Mouse (Mus musculus): Measurements from ENCODE around the gene Tmem120b.

Gene Tmem120b

GRCm38 (mm10) chr5:123129170-123129757 lies 61.0 kb downstream of the Tmem120b start:
- DNase-seq = no peak

DNA sequence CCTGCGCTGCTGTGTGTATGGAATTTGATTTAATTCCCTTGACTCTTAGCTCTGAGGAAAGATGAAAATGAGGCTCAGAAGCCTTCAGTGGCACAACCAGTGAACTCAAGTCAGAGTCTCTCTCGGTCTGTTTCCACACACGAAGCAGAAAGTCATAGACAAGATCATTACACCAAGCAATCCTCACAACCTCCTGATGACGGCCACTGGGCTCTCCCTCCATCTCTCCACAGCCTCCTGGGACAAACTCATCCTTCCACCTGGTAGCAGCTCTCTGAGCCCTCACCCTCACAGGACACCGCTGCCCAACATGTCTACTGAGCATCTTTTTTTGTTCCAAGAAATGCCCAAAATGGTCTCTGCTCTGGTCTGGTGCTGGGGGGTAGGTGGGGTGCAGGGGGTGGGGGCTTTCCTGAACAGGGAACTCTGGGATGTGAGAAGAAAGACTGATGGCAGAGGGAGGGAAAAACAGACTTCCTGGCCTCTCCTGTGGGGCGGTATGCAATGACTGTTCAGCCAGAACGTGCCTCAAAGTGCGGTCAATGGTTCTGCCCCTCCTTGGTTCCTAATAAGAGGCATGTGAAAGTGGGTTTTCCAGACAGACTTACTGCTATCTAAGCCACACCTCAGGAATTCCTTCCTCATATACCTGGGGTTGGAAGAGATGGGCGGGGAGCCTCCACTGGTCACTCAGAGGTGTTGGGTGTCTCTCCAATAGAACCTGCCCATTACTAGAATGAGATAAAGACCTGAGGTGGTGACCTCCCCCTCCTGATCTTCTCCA lies 62.0 kb downstream of the Tmem120b start:
- DNase-seq = no peak

GRCm38 (mm10) chr5:123130814-123131148 lies 62.6 kb downstream of the Tmem120b start:
- DNase-seq = no peak

- DNase-seq = peak; percentile 90
Observed at GRCm38 (mm10) chr5:123132308-123133071, 64.3 kb downstream of the Tmem120b start, which contains the start of gene Rhof. Gene Rhof (minus strand): TSS chr5:123132692.

- DNase-seq = peak; percentile 93
Observed at GRCm38 (mm10) chr5:123133083-123133783, 65.0 kb downstream of the Tmem120b start.

GRCm38 (mm10) chr5:123133784-123134143 lies 65.5 kb downstream of the Tmem120b start:
- no peak for DNase-seq

GRCm38 (mm10) chr5:123134186-123134874 lies 66.1 kb downstream of the Tmem120b start:
- peak; percentile 80 for DNase-seq

GRCm38 (mm10) chr5:123134875-123135382 lies 66.7 kb downstream of the Tmem120b start:
- no peak for DNase-seq

GRCm38 (mm10) chr5:123135471-123136360 lies 67.5 kb downstream of the Tmem120b start:
- peak; percentile 83 for DNase-seq

DNA sequence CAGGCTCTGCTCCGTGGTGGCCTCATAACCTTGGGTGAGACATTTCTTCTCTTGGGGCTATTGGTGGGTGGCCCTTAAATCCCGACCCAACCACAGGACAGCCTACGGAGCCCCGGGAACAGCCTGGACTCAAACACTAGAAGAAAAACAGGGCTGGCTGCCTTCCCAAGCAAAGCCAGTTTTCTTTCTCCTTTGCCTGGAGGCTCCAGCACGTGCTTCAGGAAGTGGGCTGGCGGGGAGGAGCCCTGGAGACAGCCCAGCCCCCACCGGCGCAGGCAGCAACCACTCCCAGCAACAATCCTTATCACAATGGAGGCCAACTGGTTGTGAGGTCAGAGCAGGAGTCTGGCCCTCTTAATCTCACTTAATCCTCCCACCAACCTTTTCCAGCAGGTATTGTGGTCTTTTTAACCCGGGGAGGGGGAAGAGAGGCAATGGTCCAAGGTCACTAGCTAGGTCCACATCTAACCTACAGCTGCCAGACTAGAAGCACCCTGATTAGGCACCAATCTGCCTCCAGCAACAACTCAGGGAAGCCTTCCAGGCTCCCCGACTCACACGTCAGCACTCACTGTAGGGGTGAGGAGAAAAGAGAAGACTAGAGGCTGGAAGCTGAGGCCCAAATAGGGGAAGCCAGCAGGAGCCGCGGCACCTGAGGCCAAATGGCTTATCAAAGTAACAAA lies 68.3 kb downstream of the Tmem120b start:
- peak; percentile 78 for DNase-seq

GRCm38 (mm10) chr5:123137044-123137909 lies 69.1 kb downstream of the Tmem120b start:
- no peak for DNase-seq

GRCm38 (mm10) chr5:123137910-123138229 lies 69.7 kb downstream of the Tmem120b start:
- DNase-seq = peak; percentile 80

- peak; percentile 76 for DNase-seq
Observed at GRCm38 (mm10) chr5:123138230-123138911, 70.2 kb downstream of the Tmem120b start.

DNA sequence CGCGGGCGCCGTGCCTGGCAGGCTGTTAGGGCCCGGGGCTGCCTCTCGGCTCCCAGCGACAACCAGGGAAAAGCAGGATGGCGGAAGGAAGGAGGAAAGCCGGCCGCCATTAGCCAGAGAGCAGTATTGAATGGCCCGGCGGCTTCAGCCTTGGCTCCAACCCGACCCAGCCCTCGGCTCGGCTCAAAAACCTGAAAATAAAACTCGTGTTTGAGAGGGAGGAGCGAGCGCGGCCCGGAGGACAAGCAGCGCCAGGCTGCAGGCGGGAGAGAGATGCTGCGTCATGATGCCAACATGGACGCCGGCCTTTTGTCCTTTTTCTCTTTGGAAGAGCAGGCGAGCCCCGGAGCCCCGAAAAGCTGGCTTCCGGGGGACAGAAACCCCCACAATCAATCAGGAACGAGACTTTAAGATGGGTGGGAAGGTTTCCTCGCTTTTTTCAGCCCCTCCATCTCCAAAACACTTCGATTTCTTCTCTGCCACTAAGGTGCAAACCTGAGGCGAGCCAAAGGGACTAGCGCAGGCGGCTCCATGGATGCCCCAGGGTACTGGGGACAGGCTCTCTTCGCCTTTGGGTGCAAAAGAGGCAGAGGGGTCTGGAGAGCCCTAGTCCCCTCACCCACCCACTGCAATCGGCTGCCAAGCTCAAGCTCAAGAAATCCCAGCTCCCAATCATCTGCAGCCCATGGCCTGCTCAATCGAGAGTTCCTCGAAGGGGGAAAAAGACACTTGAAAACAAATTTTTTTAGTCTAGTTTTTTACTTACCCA lies 70.9 kb downstream of the Tmem120b start:
- peak; percentile 94 for DNase-seq

- peak; percentile 69 for DNase-seq
Observed at GRCm38 (mm10) chr5:123139722-123140627, 71.8 kb downstream of the Tmem120b start.

DNA sequence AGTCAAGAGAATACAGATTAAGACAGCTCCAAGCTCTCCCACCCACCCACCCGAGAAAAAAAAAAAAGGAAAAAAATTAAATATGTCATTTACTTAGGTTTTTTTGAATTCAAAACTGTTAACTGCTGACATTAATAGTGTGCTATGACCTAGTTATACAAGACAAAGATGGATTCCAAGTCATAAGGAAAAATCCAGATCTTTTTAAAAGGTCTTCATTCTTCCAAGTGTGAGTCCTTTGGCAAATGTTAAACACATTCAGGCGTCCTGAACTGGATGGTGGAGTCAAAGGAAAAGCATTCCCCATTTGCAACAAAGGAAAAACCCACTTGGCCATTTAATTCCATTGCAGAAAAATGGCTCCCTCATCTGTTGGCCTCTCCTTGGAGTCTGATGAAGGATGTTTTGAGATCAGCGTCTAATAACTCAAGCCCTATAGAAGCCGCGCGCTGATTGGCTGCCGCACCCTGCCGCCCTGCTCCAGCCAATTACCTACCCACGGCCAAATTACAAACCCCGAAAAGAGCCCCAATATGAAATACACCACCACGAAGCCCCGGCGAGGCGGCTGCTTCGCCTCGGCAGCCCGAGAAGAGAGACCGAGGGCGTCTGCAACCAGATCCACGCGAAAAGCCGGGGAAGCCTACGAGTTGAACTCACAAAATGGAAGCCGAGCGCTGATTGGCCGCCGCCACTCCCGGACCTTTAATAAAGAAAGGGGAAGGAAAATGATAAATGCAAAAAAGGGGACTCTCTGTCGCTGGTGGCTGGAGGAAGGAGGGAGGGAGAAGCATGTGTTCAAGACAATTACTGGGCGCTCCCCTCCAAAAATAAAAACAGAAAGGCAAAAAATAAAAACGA lies 72.7 kb downstream of the Tmem120b start:
- DNase-seq = peak; percentile 97

Data from cerebellum, adult 9-10 months (tissue).